Mouse (Mus musculus) C2C12 (cell line): ENCODE measurements around the gene Atp6v0d1. TPM values are rescaled to one million over a fixed set of nuclear protein-coding genes. Genes with fewer than 3 reads are reported as not detected.
A peak's percentile ranks its signal among the peaks of the same experiment; 100 is the strongest.

Experiments
- H3K27me3 ChIP-seq: one replicate; pipeline ENCODE4 v1.6.1; 2011; ENCODE audit not compliant: control insufficient read depth, insufficient read depth, insufficient read length
- H3K36me3 ChIP-seq: one replicate; pipeline ENCODE4 v1.6.1; 2011; ENCODE audit not compliant: control insufficient read depth, insufficient read depth
- H3K4me3 ChIP-seq: one replicate; pipeline ENCODE4 v1.5.1; 2011; ENCODE audit warnings: mild to moderate bottlenecking, control low read depth; ENCODE audit not compliant: poor library complexity, insufficient read depth, severe bottlenecking
- H3K79me2 ChIP-seq: one replicate; pipeline ENCODE4 v1.6.1; 2011; ENCODE audit not compliant: control insufficient read depth, insufficient read depth
- H3K79me3 ChIP-seq: one replicate; pipeline ENCODE4 v1.6.1; 2011; ENCODE audit warnings: low read depth, control low read depth
- H3ac ChIP-seq: one replicate; pipeline ENCODE3; 2011; ENCODE audit warnings: low read depth; ENCODE audit not compliant: control insufficient read depth, insufficient read length
- CEBPB ChIP-seq: IDR thresholded peaks from one replicate; pipeline ENCODE4 v1.6.1; 2011; ENCODE audit warnings: low read depth, mild to moderate bottlenecking, control low read depth, moderate library complexity
- CTCF ChIP-seq: IDR thresholded peaks from one replicate; pipeline ENCODE4 v1.5.1; 2011; ENCODE audit not compliant: control insufficient read depth, insufficient read depth, insufficient read length
- FOSL1 ChIP-seq: IDR thresholded peaks from one replicate; pipeline ENCODE4 v1.8.0; 2011; ENCODE audit warnings: mild to moderate bottlenecking, low read length; ENCODE audit not compliant: poor library complexity, insufficient read depth, severe bottlenecking
- MAX ChIP-seq: IDR thresholded peaks from one replicate; pipeline ENCODE4 v1.6.1; 2011; ENCODE audit warnings: mild to moderate bottlenecking, control low read depth
- MYOD1 ChIP-seq: IDR thresholded peaks from one replicate; pipeline ENCODE4 v1.6.1; 2011; ENCODE audit warnings: low read depth; ENCODE audit not compliant: control insufficient read depth, insufficient read length
- MYOG ChIP-seq: IDR thresholded peaks from one replicate; pipeline ENCODE4 v1.6.1; 2011; ENCODE audit not compliant: control insufficient read depth, insufficient read length; ENCODE audit errors: extremely low read depth
- USF1 ChIP-seq: IDR thresholded peaks from one replicate; pipeline ENCODE4 v1.6.1; 2011; ENCODE audit warnings: low read depth, mild to moderate bottlenecking, control low read depth, moderate library complexity
- polyA plus RNA-seq: library from polyadenylated mRNA; unstranded; fragments of >200 nt; fragmentation: generic; extraction: Trizol; gene quantifications from one replicate; pipeline ENCODE4 v1.2.1, GENCODE M21; 2012; ENCODE audit warnings: missing spikeins

Atp6v0d1 gene
- polyA plus RNA-seq, 1 experiment, result 95.1 TPM

DNA sequence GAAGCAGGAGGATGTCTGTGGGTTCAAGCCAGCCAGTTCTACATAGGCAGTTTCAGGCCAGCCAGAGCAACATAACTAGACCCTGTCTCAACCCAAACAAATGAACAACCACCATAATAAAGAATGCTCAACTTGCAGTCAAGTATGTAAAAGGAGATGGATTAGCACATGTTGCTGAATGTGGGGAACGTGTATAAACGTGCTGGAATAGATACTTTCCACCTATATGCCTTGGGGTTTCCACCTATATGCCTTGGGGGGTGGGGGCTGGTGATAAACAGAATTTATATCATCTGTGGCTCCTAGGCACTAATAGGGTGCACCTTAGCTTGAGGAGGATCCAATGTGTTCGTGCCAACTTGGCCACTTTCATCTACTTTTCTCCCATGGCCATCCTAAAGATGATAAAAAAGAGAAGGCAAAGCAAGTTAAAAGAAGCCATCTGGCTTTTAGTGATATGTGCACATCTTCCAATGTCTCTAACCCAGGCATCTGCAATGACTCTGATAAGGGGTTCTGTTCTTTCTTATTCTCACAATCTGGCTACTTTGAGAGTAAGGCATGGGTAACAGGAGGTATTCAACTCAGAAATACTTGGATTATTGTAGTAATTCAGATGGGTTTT is 23.7 kb downstream of the Atp6v0d1 start:
- H3K27me3 ChIP-seq, result no peaks in the 10 kb centered on the region

GRCm38 (mm10) chr8:105538940-105539339 is 26.9 kb downstream of the Atp6v0d1 start:
- H3K79me2 ChIP-seq, result no peaks in the 10 kb centered on the region
- no peaks in the 10 kb centered on the region for H3K27me3 ChIP-seq
- no peak for TF ChIP-seq USF1
- TF ChIP-seq MYOG, result no peak
- TF ChIP-seq MAX, result no peak
- no peak for TF ChIP-seq FOSL1
- no peak for TF ChIP-seq CEBPB
- no peak for TF ChIP-seq MYOD1
- TF ChIP-seq CTCF, result no peak
- H3ac ChIP-seq, result no peak overlapping the region
- H3K79me3 ChIP-seq, result no peaks in the 10 kb centered on the region
- peaks cover 13% of the 10 kb centered on the region for H3K36me3 ChIP-seq
- no peak overlapping the region for H3K4me3 ChIP-seq

More for the DNA sequence above, 23.7 kb downstream of the Atp6v0d1 start:
- H3K79me2 ChIP-seq, result no peaks in the 10 kb centered on the region
- H3K4me3 ChIP-seq, result no peak overlapping the region
- no peak overlapping the region for H3ac ChIP-seq
- TF ChIP-seq CEBPB (no peak), MYOG (no peak), CTCF (no peak), MYOD1 (no peak), USF1 (no peak), FOSL1 (no peak), MAX (no peak)
- peaks cover 5% of the 10 kb centered on the region for H3K36me3 ChIP-seq
- no peaks in the 10 kb centered on the region for H3K79me3 ChIP-seq

GRCm38 (mm10) chr8:105537011-105537677 is 28.7 kb downstream of the Atp6v0d1 start:
- H3K4me3 ChIP-seq, result no peak overlapping the region
- TF ChIP-seq USF1 (no peak), MYOD1 (no peak), CEBPB (no peak), FOSL1 (no peak), CTCF (no peak), MYOG (no peak), MAX (no peak)
- peaks cover 13% of the 10 kb centered on the region for H3K36me3 ChIP-seq
- no peak overlapping the region for H3ac ChIP-seq
- no peaks in the 10 kb centered on the region for H3K79me3 ChIP-seq
- H3K27me3 ChIP-seq, result no peaks in the 10 kb centered on the region
- no peaks in the 10 kb centered on the region for H3K79me2 ChIP-seq

DNA sequence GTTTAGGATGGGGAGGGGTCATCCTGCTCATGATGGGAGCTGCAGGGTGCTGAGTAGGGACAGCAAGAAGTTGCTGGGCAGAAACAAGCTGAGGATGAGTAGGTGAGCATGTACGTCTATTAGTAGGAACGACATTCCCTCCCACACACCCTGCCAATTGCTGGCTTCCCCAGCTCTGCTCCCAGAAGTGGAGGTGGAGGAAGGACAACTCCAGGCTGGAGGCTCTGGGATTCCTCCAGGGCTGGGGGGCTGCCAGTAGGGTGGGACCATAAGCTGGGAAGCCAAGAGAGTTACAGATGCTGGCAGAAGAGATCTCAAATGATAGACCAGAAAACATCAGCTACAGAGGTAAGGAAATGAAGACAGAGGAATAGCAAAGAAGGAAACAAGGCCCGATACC is 29.3 kb downstream of the Atp6v0d1 start:
- H3K79me2 ChIP-seq, result no peaks in the 10 kb centered on the region
- no peak for TF ChIP-seq MYOD1
- no peak for TF ChIP-seq MAX
- no peak for TF ChIP-seq CEBPB
- TF ChIP-seq CTCF, result no peak
- no peak for TF ChIP-seq MYOG
- TF ChIP-seq FOSL1, result no peak
- H3K79me3 ChIP-seq, result no peaks in the 10 kb centered on the region
- no peak overlapping the region for H3ac ChIP-seq
- no peak overlapping the region for H3K4me3 ChIP-seq
- H3K27me3 ChIP-seq, result no peaks in the 10 kb centered on the region
- peaks cover 13% of the 10 kb centered on the region for H3K36me3 ChIP-seq

DNA sequence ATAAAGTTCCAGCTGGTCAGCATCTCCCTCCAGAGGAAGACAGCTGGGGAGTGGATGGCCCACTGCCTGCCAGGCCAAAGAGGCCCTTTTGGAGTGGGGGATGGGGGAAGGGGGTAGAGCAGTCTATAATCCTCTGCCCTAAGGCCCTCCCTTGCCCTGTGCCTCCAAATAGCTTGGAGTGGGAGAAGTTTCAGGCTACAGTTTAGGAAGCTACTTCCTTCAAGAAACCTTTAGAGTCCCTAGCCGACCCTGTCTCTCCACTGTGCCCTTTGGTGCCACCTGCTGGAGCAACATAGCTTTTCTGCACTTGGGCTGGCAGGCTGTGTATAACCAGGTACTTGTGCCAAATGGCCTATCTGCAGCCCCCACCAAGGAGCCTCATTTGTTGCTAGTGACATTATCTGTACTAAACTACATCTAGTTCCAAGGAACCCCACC is 31.9 kb downstream of the Atp6v0d1 start:
- H3K79me2 ChIP-seq, result no peaks in the 10 kb centered on the region
- no peak overlapping the region for H3K4me3 ChIP-seq
- TF ChIP-seq CTCF (peak; percentile 67), MYOD1 (no peak)
- H3ac ChIP-seq, result no peak overlapping the region
- H3K27me3 ChIP-seq, result no peaks in the 10 kb centered on the region
- peaks cover 13% of the 10 kb centered on the region for H3K36me3 ChIP-seq
- H3K79me3 ChIP-seq, result no peaks in the 10 kb centered on the region
